Mouse (Mus musculus) CH12.LX (cell line): ENCODE results near the gene B230219D22Rik.

Source experiments
- BHLHE40 ChIP-seq: IDR thresholded peaks from 2 replicates; pipeline ENCODE4 v1.6.1; 2011; ENCODE audit warnings: mild to moderate bottlenecking, low read depth, low read length, improper control_type of control experiment
- CTCF ChIP-seq, 2 experiments: IDR thresholded peaks in 1 of 2; conservative IDR thresholded peaks in 1 of 2; 2 replicates each; pipeline ENCODE4 v1.5.1; 2011 to 2012; ENCODE audit warnings: low read depth in 2 of 2, low read length in 2 of 2, improper control_type of control experiment in 1 of 2, inconsistent platforms in 1 of 2, mild to moderate bottlenecking in 1 of 2, moderate library complexity in 1 of 2
- EP300 ChIP-seq: IDR thresholded peaks from 2 replicates; pipeline ENCODE4 v1.6.1; 2011; ENCODE audit warnings: low read length, improper control_type of control experiment
- IRF4 ChIP-seq: IDR thresholded peaks from 2 replicates; pipeline ENCODE4 v1.6.1; 2014; ENCODE audit warnings: low read depth, mild to moderate bottlenecking, inconsistent platforms, low read length, improper control_type of control experiment
- MYC ChIP-seq: IDR thresholded peaks from 2 replicates; pipeline ENCODE4 v1.6.1; 2011; ENCODE audit warnings: low read depth, mild to moderate bottlenecking, improper control_type of control experiment, low read length
- NELFE ChIP-seq: IDR thresholded peaks from 2 replicates; pipeline ENCODE4 v1.6.1; 2011; ENCODE audit warnings: low read depth, low read length, improper control_type of control experiment
- POLR2A ChIP-seq: IDR thresholded peaks from 2 replicates; pipeline ENCODE4 v1.6.1; 2011; ENCODE audit warnings: low read depth, mild to moderate bottlenecking, improper control_type of control experiment, low read length
- POLR2AphosphoS2 ChIP-seq: IDR thresholded peaks from 2 replicates; pipeline ENCODE4 v1.6.1; 2011; ENCODE audit warnings: low read depth, low read length, improper control_type of control experiment
- SIN3A ChIP-seq: IDR thresholded peaks from 2 replicates; pipeline ENCODE4 v1.6.1; 2012; ENCODE audit warnings: low read length, improper control_type of control experiment, inconsistent platforms
- TCF12 ChIP-seq: IDR thresholded peaks from 2 replicates; pipeline ENCODE4 v1.6.1; 2014; ENCODE audit warnings: low read depth, mild to moderate bottlenecking, inconsistent platforms, low read length, improper control_type of control experiment
- USF1 ChIP-seq: IDR thresholded peaks from 2 replicates; pipeline ENCODE4 v1.6.1; 2014; ENCODE audit warnings: low read depth, mild to moderate bottlenecking, inconsistent platforms, low read length, improper control_type of control experiment
- USF2 ChIP-seq: conservative IDR thresholded peaks from 2 replicates; pipeline ENCODE4 v1.6.1; 2011; ENCODE audit warnings: low read depth, low read length, improper control_type of control experiment
- ZNF384 ChIP-seq: IDR thresholded peaks from 2 replicates; pipeline ENCODE4 v1.6.1; 2012; ENCODE audit warnings: low read depth, low read length, improper control_type of control experiment, inconsistent platforms

DNA sequence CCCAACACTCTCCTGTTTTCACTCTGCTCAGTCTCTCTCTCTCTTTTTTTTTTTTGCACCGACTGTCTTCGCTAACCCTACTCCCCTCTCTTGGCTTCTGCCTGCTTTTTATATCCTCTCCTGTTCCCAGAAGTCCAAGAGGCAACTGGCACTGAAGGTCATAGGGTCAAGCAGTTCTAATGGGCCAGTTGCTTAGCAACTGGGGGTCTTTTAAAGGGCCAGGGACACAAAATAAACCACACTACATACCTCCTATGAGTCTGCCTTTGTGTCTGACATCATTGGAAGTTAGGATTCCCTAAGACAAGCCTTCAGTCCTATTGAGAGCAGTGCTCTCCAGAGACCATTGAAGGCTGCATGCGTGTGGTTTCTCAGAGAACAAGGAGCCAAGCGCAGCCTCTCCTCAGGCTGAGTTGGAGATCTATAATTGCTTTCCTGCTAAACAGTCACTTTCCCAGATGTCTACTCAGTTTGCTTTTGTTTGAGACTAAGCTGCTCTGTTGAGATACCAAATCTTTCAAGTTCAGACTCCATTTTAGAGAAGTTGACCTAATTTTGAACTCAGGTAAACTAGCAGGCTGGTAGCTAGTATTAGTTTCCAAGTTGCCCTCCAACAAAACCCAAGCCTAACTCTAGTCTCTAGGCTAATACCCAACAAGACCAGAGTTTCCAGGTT is 4.9 kb upstream of the B230219D22Rik start:
- TF ChIP-seq BHLHE40 (no peak), POLR2A (no peak), IRF4 (no peak), USF1 (no peak), CTCF (conservative IDR thresholded peaks at IDR 0.05 in 1 of 2, IDR thresholded peaks at IDR 0.05 in 1 of 2; ENCODE audit: low read depth in 2 of 2, low read length in 2 of 2) (no peak), POLR2AphosphoS2 (no peak), MYC (no peak), SIN3A (no peak), EP300 (no peak), USF2 (no peak), ZNF384 (no peak), NELFE (no peak), TCF12 (no peak)
